Mouse (Mus musculus): ENCODE results near the gene Mmp19. TPM values are rescaled to one million over a fixed set of nuclear protein-coding genes. Genes with fewer than 3 reads are reported as not detected.

The Mmp19 gene
- polyA plus RNA-seq, 1 experiment from 2014 or later: 0.57 TPM

GRCm38 (mm10) chr10:128804271-128805091 is 13.8 kb downstream of the Mmp19 start, which contains the start of gene Tmem198b:
Gene Tmem198b, minus strand, starts transcription at chr10:128804370.
- Histone ChIP-seq H3K4me2 (peak within 1 kb of the TSS; percentile 70), H3K27me3 (ENCODE audit: control insufficient read depth, insufficient read depth, low read length) (no peaks in the 10 kb centered on the region), H3K9me3 (replicated peaks; ENCODE audit: control insufficient read depth, low read length) (no peaks in the 10 kb centered on the region), H3K36me3 (ENCODE audit: control insufficient read depth, insufficient read depth, low read length) (0 out of 2 replicates have a peak, but pooled peaks cover 4% of the 10 kb centered on the region), H3K4me3 (ENCODE audit: low read depth, low read length) (peak within 1 kb of the TSS; percentile 87), H3K27ac (ENCODE audit: low read depth, low read length) (peak within 1 kb of the TSS; percentile 98), H3K9ac (ENCODE audit: low read depth, low read length) (peak within 1 kb of the TSS; percentile 94), H3K4me1 (ENCODE audit: control insufficient read depth, insufficient read depth, low read length) (peaks cover 28% of the 10 kb centered on the region)
- ATAC-seq (replicated peaks; ENCODE audit: insufficient number of reproducible peaks, low FRiP score, low TSS enrichment): peak; percentile 61
- under 1% methylated on average over 27 of the region's 28 CpGs for WGBS (ENCODE audit: insufficient replicate concordance)

DNA sequence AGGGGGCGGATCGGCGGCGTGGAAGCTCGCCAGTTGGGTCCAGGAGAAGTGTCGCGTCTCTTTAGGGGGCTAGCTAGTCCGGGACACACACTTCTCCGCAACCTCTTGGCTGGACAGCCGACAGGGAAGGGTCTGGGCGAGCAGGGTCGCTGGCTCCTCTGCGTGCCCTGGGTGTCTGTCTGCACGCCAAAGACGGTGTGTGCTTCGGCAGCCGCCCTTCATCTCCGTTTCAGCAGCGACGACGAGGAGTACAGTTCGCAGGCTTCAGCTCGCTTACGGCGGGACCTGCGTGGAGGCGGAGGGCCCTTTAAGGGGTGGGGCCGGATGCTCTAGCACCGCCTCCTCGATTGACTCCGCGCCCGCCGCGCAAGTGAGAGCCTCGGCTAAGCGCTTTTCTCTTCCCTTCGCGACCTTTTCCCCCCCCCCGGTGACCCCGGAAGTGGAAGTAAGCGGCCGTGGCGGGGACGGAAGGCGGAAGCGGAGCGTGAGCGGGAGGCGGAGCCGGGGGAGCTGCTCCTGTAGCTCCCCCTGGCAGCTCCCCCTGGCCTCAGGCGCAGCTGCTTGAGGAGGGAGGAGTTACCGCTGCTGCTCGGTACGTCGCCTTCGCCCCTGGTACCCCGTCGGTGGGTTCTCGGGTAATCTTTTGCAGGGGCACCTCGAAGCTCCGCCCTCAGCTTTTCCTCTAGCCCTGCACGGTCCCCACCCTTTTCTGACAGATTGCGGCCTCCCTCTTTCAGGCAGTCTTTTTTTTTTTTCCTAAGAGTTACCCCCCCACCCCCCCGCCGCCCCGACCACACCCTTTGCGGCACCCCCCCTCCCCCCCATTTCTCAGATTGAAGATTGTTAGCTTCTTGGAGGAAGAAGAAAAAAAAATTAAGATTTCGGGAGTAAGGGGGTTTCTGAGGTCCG is 14.6 kb downstream of the Mmp19 start:
- Histone ChIP-seq H3K9me3 (replicated peaks; ENCODE audit: control insufficient read depth, low read length) (no peaks in the 10 kb centered on the region), H3K36me3 (ENCODE audit: control insufficient read depth, insufficient read depth, low read length) (0 out of 2 replicates have a peak, but pooled peaks cover 4% of the 10 kb centered on the region), H3K27me3 (ENCODE audit: control insufficient read depth, insufficient read depth, low read length) (no peaks in the 10 kb centered on the region), H3K9ac (ENCODE audit: low read depth, low read length) (peak overlapping the region; percentile 94), H3K4me3 (ENCODE audit: low read depth, low read length) (peak overlapping the region; percentile 87), H3K4me2 (peak overlapping the region; percentile 70), H3K4me1 (ENCODE audit: control insufficient read depth, insufficient read depth, low read length) (peaks cover 29% of the 10 kb centered on the region), H3K27ac (ENCODE audit: low read depth, low read length) (peak overlapping the region; percentile 98)
- peak; percentile 92 for ATAC-seq (replicated peaks; ENCODE audit: insufficient number of reproducible peaks, low FRiP score, low TSS enrichment)
- WGBS (ENCODE audit: insufficient replicate concordance): under 1% methylated on average over 61 of the region's 70 CpGs

GRCm38 (mm10) chr10:128806086-128806485 is 15.4 kb downstream of the Mmp19 start:
- 55% methylated on average over 6 of the region's 6 CpGs for WGBS (ENCODE audit: insufficient replicate concordance)
- peak overlapping the region; percentile 87 for H3K4me3 ChIP-seq (ENCODE audit: low read depth, low read length)
- H3K36me3 ChIP-seq (ENCODE audit: control insufficient read depth, insufficient read depth, low read length): 0 out of 2 replicates have a peak, but pooled peaks cover 4% of the 10 kb centered on the region
- H3K4me1 ChIP-seq (ENCODE audit: control insufficient read depth, insufficient read depth, low read length): peaks cover 29% of the 10 kb centered on the region
- peak overlapping the region; percentile 94 for H3K9ac ChIP-seq (ENCODE audit: low read depth, low read length)
- H3K27me3 ChIP-seq (ENCODE audit: control insufficient read depth, insufficient read depth, low read length): no peaks in the 10 kb centered on the region
- peak overlapping the region; percentile 98; the same call in 1 of the 2 replicates for H3K27ac ChIP-seq (ENCODE audit: low read depth, low read length)
- ATAC-seq (replicated peaks; ENCODE audit: insufficient number of reproducible peaks, low FRiP score, low TSS enrichment): no peak
- H3K4me2 ChIP-seq: peak overlapping the region; percentile 70
- H3K9me3 ChIP-seq (replicated peaks; ENCODE audit: control insufficient read depth, low read length): no peaks in the 10 kb centered on the region

GRCm38 (mm10) chr10:128807018-128807417 is 16.3 kb downstream of the Mmp19 start:
- H3K4me1 ChIP-seq (ENCODE audit: control insufficient read depth, insufficient read depth, low read length): peaks cover 29% of the 10 kb centered on the region
- H3K27ac ChIP-seq (ENCODE audit: low read depth, low read length): no peak overlapping the region
- ATAC-seq (replicated peaks; ENCODE audit: insufficient number of reproducible peaks, low FRiP score, low TSS enrichment): no peak
- no peaks in the 10 kb centered on the region for H3K27me3 ChIP-seq (ENCODE audit: control insufficient read depth, insufficient read depth, low read length)
- 89% methylated on average over 8 of the region's 8 CpGs for WGBS (ENCODE audit: insufficient replicate concordance)
- 0 out of 2 replicates have a peak, but pooled peaks cover 4% of the 10 kb centered on the region for H3K36me3 ChIP-seq (ENCODE audit: control insufficient read depth, insufficient read depth, low read length)
- no peaks in the 10 kb centered on the region for H3K9me3 ChIP-seq (replicated peaks; ENCODE audit: control insufficient read depth, low read length)
- H3K9ac ChIP-seq (ENCODE audit: low read depth, low read length): peak overlapping the region; percentile 43
- peak overlapping the region; percentile 70 for H3K4me2 ChIP-seq
- peak overlapping the region; percentile 87 for H3K4me3 ChIP-seq (ENCODE audit: low read depth, low read length)

DNA sequence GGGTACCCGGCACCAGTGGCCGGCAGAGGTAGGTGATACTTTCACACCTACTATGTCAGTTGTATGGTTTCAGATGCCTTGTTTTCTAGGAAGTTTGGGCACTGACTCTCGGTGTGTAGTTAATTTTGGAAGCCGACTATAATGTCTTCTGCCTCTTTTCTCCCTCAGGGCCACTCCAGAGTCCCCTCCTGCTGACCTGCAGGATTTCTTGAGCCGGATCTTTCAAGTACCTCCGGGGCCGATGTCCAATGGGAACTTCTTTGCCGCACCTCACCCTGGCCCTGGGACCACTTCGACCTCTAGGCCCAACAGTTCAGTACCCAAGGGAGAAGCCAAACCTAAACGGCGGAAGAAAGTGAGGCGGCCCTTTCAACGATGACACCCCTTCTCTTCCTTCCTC is 26.3 kb downstream of the Mmp19 start, which contains the start of gene Sarnp:
Gene Sarnp, plus strand, starts transcription at position 301 of the 400 bp plus-strand sequence.
- WGBS (ENCODE audit: insufficient replicate concordance): 87% methylated on average over 13 of the region's 13 CpGs

GRCm38 (mm10) chr10:128820217-128820616 is 29.5 kb downstream of the Mmp19 start:
- Histone ChIP-seq H3K36me3 (ENCODE audit: control insufficient read depth, insufficient read depth, low read length) (peaks cover 16% of the 10 kb centered on the region), H3K4me1 (ENCODE audit: control insufficient read depth, insufficient read depth, low read length) (peaks cover 7% of the 10 kb centered on the region), H3K9ac (ENCODE audit: low read depth, low read length) (no peak overlapping the region), H3K4me2 (no peak overlapping the region), H3K27me3 (ENCODE audit: control insufficient read depth, insufficient read depth, low read length) (no peaks in the 10 kb centered on the region), H3K4me3 (ENCODE audit: low read depth, low read length) (no peak overlapping the region), H3K27ac (ENCODE audit: low read depth, low read length) (no peak overlapping the region), H3K9me3 (replicated peaks; ENCODE audit: control insufficient read depth, low read length) (no peaks in the 10 kb centered on the region)
- WGBS (ENCODE audit: insufficient replicate concordance): 88% methylated on average over 4 of the region's 4 CpGs
- no peak for ATAC-seq (replicated peaks; ENCODE audit: insufficient number of reproducible peaks, low FRiP score, low TSS enrichment)

More for the DNA sequence above, 26.3 kb downstream of the Mmp19 start, which contains the start of gene Sarnp:
- H3K9me3 ChIP-seq (replicated peaks; ENCODE audit: control insufficient read depth, low read length): no peaks in the 10 kb centered on the region
- peaks cover 28% of the 10 kb centered on the region for H3K36me3 ChIP-seq (ENCODE audit: control insufficient read depth, insufficient read depth, low read length)
- H3K4me2 ChIP-seq: no peak within 1 kb of the TSS
- no peak within 1 kb of the TSS for H3K4me3 ChIP-seq (ENCODE audit: low read depth, low read length)
- H3K9ac ChIP-seq (ENCODE audit: low read depth, low read length): no peak within 1 kb of the TSS
- no peaks in the 10 kb centered on the region for H3K4me1 ChIP-seq (ENCODE audit: control insufficient read depth, insufficient read depth, low read length)
- no peak within 1 kb of the TSS for H3K27ac ChIP-seq (ENCODE audit: low read depth, low read length)
- H3K27me3 ChIP-seq (ENCODE audit: control insufficient read depth, insufficient read depth, low read length): no peaks in the 10 kb centered on the region
- ATAC-seq (replicated peaks; ENCODE audit: insufficient number of reproducible peaks, low FRiP score, low TSS enrichment): no peak

- WGBS (ENCODE audit: insufficient replicate concordance): under 1% methylated on average over 46 of the region's 46 CpGs
- Histone ChIP-seq H3K36me3 (ENCODE audit: control insufficient read depth, insufficient read depth, low read length) (peaks cover 13% of the 10 kb centered on the region), H3K4me1 (ENCODE audit: control insufficient read depth, insufficient read depth, low read length) (peaks cover 7% of the 10 kb centered on the region), H3K9me3 (replicated peaks; ENCODE audit: control insufficient read depth, low read length) (no peaks in the 10 kb centered on the region), H3K27ac (ENCODE audit: low read depth, low read length) (peak within 1 kb of the TSS; percentile 54), H3K9ac (ENCODE audit: low read depth, low read length) (peak within 1 kb of the TSS; percentile 93), H3K4me2 (peak within 1 kb of the TSS; percentile 79), H3K27me3 (ENCODE audit: control insufficient read depth, insufficient read depth, low read length) (no peaks in the 10 kb centered on the region), H3K4me3 (ENCODE audit: low read depth, low read length) (peak within 1 kb of the TSS; percentile 95)
- peak; percentile 100 for ATAC-seq (replicated peaks; ENCODE audit: insufficient number of reproducible peaks, low FRiP score, low TSS enrichment)
These were observed 30.8 kb downstream of the Mmp19 start, which contains the start of gene Ormdl2 for GRCm38 (mm10) chr10:128821358-128822056. Gene Ormdl2, minus strand, starts transcription at chr10:128821645.

Measured in heart, embryonic 11.5 days (tissue).